Mouse (Mus musculus) embryo, embryonic 10 days (tissue): ENCODE measurements around the gene Gm11562.
"Not testable (repeated sequence)": the region's sequence is repeated elsewhere in the genome, so short reads cannot be mapped to it uniquely, and the experiment has no call there.

Experiments
- DNase-seq: peaks from one replicate; pipeline ENCODE4 v3.0.0-alpha.2; 2015; ENCODE audit warnings: low spot score

The Gm11562 gene

DNA sequence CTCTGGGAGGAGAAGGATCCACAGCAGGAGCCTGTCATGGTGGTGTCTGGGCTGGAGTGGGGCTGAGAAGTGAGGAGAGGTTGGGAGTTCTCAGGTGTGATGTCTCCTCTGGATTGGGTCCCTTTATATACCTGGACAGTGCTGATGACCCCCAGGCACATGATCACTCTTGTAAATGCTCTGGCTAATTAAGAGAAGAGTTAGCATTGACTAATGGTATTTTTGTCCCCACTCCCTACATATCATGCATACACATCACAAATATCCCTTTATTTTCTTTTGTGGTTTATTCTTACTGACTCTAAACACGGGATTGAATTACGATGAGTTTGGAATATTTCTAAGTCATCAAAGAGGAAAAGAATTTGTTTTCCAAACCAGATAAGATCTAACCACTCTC, at the start of gene Gm11562:
TSS of gene Gm11562 (minus strand) at position 101 of the 400 bp plus-strand sequence.
- DNase-seq = no peak

DNA sequence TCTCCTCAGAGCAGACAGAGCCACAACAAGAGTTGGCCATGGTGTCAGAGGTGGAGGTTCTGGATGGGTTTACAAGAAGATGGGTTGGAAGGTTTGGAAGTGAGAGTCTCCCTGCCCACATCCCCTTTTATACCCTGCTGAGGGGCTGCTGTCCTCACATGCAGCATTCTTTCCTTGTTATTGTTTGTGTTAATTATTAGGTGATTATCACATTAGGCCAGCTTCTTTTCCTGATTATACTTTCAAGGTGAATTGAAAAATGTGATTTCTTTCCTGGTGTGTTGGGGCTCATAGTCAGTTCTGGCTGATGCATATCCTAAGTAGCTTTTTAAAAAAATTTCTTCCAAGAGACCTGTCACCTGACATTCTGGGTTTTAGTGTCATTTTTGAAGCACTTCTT, 45.6 kb upstream of the Gm11562 start, which contains the start of gene Krtap4-6:
TSS of gene Krtap4-6 (minus strand) at position 101 of the 400 bp plus-strand sequence.
- DNase-seq = no peak

- DNase-seq = no peak
Measured at GRCm38 (mm10) chr11:99662802-99663201, 42.6 kb upstream of the Gm11562 start.

DNA sequence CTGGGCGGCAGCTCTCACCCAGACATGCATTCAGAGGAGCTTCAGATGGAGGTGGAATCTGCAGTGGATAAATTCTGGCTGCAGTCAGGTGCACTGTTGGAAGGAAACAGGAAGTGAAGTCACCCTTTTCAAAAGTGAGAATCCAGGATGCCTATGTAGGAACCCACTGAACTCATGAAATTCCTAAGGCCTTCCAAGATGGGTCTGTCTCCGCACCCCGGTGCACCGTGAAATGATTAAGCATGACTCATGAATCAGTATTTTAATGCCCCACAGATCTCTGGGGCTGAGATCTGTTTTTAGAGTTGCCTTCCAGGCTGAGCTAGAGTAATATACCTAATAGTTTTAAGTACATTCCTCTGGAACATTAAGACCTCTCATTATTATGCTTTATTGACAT, 39.0 kb upstream of the Gm11562 start:
- DNase-seq = no peak

DNA sequence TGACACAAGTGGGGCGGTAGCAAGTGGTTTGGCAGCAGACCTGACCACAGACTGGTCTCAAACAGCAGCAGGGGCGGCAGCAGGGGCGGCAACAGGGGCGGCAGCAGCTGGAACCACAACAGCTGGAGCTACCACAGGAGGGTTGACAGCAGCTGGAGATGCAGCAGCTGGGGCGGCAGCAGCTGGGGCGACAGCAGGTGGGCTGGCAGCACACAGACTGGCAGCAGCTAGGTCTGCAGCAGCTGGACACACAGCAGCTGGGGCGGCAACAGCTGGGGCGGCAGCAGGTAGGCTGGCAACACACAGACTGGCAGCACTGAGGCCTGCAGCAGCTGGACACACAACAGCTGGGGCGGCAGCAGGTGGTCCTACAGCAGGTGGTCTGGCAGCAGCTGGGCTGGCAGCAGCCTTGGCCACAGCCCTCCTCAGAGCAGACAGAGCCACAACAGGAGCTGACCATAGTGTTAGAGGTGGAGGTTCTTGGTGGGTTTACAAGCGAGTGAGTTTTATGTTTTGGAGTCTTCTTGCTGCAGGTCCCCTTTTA, 38.3 kb upstream of the Gm11562 start, which contains the start of gene Gm11563:
TSS of gene Gm11563 (minus strand) at position 494 of the 544 bp plus-strand sequence.
- not testable (repeated sequence) for DNase-seq

GRCm38 (mm10) chr11:99657051-99657450, 36.8 kb upstream of the Gm11562 start:
- DNase-seq = no peak

DNA sequence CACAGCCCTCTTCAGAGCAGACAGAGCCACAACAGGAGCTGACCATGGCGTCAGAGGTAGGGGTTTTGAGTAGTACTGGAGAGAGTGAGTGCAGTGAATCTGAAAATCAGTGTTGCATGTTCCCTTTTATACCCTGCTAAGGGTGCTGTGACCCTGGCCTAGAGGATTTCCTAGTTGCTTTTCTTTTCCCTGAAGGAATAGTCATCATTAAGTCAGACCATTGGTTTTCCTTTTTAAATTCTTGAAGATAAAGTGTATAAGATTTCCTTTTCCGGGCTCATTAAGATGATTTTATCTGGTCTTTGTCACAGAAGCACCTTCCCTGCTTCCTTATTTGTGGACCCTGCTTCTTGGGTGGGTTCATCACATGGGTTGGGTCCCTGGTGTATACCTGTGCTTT, 29.9 kb upstream of the Gm11562 start, which contains the start of gene Gm11555:
TSS of gene Gm11555 (minus strand) at position 101 of the 400 bp plus-strand sequence.
- DNase-seq = no peak

DNA sequence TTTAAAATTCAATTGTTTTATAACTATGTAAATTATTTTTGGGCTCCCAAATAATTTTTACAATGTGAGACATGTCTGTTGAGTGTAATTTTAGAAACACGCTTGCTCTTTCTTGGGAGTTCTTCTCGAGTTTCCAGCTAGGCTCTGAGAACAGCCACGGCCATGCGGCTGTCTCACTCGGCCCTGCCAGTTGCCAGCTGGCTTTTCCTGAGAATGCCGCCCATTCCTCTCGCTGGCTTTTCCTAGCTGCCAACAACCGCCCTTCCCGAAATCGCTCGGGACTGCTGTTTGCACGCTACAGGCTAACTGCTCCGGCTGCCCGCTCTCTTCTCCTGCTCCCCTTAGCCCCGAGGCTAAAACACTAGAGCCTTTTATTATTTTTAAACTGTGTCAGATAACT, 26.2 kb upstream of the Gm11562 start:
- no peak for DNase-seq

DNA sequence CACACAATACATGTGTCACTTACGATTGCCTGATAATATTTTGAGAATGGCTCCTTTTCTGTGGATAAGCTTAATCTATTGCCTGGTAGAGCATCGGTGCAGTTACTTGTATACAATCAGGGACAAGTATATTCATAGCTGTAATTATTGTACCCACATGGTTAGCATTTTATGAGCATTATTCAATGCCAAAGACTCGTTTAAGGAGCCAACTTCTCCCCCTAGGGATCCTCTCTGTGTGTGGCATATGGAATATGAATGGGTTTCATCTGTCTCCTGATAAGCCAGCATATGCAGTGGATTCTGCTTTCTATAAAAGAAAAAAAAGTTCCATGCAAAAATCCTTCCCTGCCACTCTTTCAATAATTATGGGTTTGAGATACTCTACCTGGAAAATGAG, 24.1 kb upstream of the Gm11562 start:
- no peak for DNase-seq

DNA sequence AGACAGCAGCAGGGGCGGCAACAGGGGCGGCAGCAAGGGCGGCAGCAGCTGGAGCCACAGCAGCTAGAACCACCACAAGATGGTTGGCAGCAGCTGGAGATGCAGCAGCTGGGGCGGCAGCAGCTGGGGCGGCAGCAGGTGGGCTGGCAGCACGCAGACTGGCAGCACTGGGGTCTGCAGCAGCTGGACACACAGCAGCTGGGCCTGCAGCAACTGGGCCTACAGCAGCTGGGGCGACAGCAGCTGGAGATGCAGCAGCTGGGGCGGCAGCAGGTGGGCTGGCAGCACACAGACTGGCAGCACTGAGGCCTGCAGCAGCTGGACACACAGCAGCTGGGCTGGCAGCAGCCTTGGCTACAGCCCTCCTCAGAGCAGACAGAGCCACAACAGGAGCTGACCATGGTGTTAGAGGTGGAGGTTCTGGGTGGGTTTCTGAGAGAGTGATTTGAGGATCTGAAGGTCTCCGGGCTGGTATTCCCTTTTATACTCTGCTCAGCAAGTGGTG, 23.5 kb upstream of the Gm11562 start, which contains the start of gene Krtap4-7:
TSS of gene Krtap4-7 (minus strand) at position 455 of the 505 bp plus-strand sequence.
- not testable (repeated sequence) for DNase-seq

DNA sequence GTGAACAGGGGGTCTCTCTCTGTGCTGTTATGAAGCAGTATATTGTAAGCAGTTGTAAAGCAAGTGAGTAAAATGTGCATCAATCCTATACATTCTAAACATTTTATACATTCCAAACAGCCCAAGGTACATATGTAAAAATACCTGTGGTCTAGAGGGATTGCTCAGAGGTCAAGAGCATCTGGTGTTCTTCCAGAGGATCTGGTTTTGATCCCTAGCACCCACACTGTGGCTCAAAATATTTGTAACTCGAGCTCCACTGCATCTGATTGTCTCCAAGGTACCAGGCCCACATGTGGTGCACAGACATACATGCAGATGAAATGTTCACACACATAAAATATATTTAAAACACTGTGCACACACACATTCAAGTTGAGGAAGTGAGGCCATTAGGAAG, 20.7 kb upstream of the Gm11562 start:
- DNase-seq = no peak

- no peak for DNase-seq
Measured at GRCm38 (mm10) chr11:99637086-99637485, 16.9 kb upstream of the Gm11562 start.

DNA sequence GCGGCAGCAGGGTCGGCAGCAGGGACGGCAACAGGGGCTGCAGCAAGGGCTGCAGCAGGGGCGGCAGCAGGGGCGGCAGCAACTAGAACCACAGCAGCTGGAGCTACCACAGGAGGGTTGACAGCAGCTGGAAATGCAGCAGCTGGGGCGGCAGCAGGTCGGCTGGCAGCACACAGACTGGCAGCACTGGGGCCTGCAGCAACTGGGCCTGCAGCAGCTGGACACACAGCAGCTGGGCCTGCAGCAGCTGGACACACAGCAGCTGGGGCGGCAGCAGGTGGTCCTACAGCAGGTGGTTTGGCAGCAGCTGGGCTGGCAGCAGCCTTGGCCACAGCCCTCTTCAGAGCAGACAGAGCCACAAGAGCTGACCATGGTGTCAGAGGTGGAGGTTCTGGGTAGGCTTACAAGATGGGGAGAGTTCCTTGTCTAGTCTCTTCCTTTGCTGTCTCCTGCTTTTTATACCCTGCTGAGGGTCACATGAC, 14.5 kb upstream of the Gm11562 start, which contains the start of gene Krtap4-2:
TSS of gene Krtap4-2 (minus strand) at position 432 of the 482 bp plus-strand sequence.
- DNase-seq = no peak

GRCm38 (mm10) chr11:99633293-99633692, 13.1 kb upstream of the Gm11562 start:
- DNase-seq = no peak

DNA sequence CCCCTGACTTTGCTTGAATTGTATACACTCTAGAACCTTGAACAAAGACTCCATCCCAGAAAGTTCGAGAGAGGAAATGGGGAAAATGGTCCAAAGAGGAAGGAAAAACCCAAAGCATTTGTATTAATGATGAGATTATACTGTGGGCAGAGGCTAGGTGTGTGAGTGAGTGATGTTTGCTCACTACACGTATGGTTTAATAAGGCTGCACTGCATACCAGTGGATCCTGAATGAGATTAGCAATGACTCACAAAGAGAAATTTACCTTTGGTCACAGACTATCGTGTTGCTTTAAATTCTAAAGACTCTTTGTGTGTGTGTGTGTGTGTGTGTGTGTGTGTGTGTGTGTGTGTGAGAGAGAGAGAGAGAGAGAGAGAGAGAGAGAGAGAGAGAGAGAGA, 10.7 kb upstream of the Gm11562 start:
- DNase-seq = no peak

DNA sequence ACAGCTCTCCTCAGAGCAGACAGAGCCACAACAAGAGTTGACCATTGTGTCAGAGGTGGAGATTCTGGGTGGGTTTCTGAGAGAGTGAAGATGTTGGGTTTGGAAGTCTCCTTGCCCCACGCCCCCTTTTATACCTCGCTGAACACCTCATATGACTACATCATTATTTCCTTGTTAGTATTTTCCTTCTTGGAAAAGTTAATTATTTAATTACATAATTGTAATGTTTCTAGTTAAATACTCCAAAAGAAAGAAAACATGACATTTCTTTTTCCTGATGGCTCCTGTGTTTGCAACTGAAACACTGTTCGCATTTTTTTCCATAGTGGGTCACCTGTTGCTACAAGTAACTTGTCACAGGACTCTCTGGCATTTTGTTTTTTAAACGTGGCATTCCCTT, 7.9 kb upstream of the Gm11562 start, which contains the start of gene Krtap4-1:
TSS of gene Krtap4-1 (minus strand) at position 101 of the 400 bp plus-strand sequence.
- DNase-seq = no peak

DNA sequence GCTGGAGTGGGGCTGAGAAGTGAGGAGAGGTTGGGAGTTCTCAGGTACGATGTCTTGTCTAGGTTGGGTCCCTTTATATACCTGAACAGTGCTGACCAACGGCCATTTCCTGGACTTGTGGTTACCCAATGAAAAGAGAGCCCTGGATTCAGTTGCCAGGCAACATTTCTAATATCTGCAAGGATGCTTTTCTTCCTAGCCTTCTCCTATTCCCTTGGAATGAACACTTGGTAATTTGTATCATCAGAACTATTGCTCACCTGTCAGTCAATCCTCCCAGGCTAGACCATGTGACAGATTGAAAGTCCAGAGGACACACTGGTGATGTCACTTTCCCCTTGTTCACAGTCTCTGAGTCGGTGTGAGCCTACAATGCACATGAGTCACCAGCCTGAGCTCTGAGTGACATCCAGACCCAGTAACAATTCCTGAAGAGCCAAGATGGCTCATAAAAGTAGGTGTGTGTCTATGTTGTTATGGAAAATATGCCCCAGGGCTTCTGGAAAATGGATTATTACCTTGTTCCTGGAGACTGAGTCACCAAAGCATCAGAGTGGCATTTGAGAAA, 5.4 kb downstream of the Gm11562 start, which contains the start of gene Krtap2-4:
TSS of gene Krtap2-4 (minus strand) at position 51 of the 568 bp plus-strand sequence.
- DNase-seq = no peak

GRCm38 (mm10) chr11:99610089-99610488, 10.1 kb downstream of the Gm11562 start, which contains the start of gene Gm11937:
Gene Gm11937, minus strand, starts transcription at chr11:99610189.
- not testable (repeated sequence) for DNase-seq

- DNase-seq = no peak
Measured at GRCm38 (mm10) chr11:99609126-99609525, 11.1 kb downstream of the Gm11562 start.

DNA sequence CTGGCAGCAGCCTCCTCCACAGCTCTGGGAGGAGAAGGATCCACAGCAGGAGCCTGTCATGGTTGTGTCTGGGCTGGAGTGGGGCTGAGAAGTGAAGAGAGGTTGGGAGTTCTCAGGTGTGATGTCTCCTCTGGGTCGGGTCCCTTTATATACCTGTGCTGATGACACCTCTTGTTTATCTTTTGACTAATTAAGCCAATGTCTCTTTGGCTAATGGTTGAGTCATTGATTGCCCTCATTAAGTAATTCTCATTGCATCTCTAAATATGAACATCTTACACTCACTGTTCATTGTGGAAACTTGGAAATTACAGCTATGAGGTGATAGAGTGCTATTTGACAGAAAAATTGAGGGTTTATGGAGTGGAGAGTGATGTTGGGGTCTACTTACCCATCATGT, 17.0 kb downstream of the Gm11562 start, which contains the start of gene Gm11938:
TSS of gene Gm11938 (minus strand) at position 101 of the 400 bp plus-strand sequence.
- not testable (repeated sequence) for DNase-seq

DNA sequence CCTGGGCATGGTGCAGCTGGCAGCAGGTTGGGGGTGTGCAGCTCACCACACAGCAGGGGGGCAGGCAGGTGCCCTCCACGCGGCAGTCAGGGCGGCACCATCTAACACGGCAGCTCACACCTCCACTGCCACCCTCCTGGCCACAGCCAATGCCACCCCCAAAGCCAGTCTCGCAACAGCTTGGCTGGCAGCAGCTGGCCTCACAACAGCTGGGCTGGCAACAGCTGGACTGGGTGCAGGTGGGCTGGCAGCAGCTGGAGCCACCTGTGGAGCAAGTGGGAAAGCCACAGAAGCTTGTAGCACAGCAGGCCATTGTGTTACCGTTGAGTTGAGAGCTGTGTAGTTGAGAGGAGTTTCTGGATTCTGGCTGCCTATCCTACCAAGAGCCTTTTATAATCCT, 22.5 kb downstream of the Gm11562 start, which contains the start of gene Krtap9-3:
TSS of gene Krtap9-3 (minus strand) at position 364 of the 400 bp plus-strand sequence.
- DNase-seq = not testable (repeated sequence)

GRCm38 (mm10) chr11:99590981-99591380, 29.3 kb downstream of the Gm11562 start, which contains the start of gene Krtap1-3:
Gene Krtap1-3, minus strand, starts transcription at chr11:99591339.
- no peak for DNase-seq

- no peak for DNase-seq
Measured at GRCm38 (mm10) chr11:99585096-99585495, 35.1 kb downstream of the Gm11562 start.
